Mouse (Mus musculus): ENCODE data around the gene Drg1. TPM values are rescaled to one million over a fixed set of nuclear protein-coding genes. Genes with fewer than 3 reads are reported as not detected.
A peak's percentile ranks its signal among the peaks of the same experiment; 100 is the strongest.

Gene Drg1
- polyA plus RNA-seq (2014; fragmentation: Nextera tagmentation; extraction: Ambion mirVana), result 200 and 211 TPM in 2 replicates

- Histone ChIP-seq H3K4me2 (replicated peaks; ENCODE audit: low read depth, low read length) (peak within 1 kb of the TSS; percentile 74), H3K27me3 (ENCODE audit: control insufficient read depth, insufficient read depth, low read length) (no peaks in the 10 kb centered on the region), H3K9me3 (ENCODE audit: control insufficient read depth, low read depth, low read length) (no peaks in the 10 kb centered on the region), H3K36me3 (ENCODE audit: control insufficient read depth, insufficient read depth, low read length) (peaks cover 26% of the 10 kb centered on the region), H3K9ac (replicated peaks; ENCODE audit: low read depth, low read length) (peak within 1 kb of the TSS; percentile 98), H3K4me1 (ENCODE audit: control insufficient read depth, insufficient read depth, low read length) (peaks cover 10% of the 10 kb centered on the region), H3K27ac (ENCODE audit: low read length) (peak within 1 kb of the TSS; percentile 95), H3K4me3 (ENCODE audit: low read depth, low read length) (peak within 1 kb of the TSS; percentile 99)
- under 1% methylated on average over 66 of the region's 72 CpGs for WGBS
- ATAC-seq (ENCODE audit: insufficient number of reproducible peaks, insufficient read depth, low FRiP score, low read depth), result peak; percentile 99
Measured at GRCm38 (mm10) chr11:3266079-3266685, at the start of gene Drg1. Gene Drg1, minus strand, starts transcription at chr11:3266415.

- Histone ChIP-seq H3K9ac (replicated peaks; ENCODE audit: low read depth, low read length) (no peak overlapping the region), H3K36me3 (ENCODE audit: control insufficient read depth, insufficient read depth, low read length) (peaks cover 26% of the 10 kb centered on the region), H3K27ac (ENCODE audit: low read length) (no peak overlapping the region), H3K4me3 (ENCODE audit: low read depth, low read length) (no peak overlapping the region), H3K4me2 (replicated peaks; ENCODE audit: low read depth, low read length) (no peak overlapping the region), H3K9me3 (ENCODE audit: control insufficient read depth, low read depth, low read length) (0 out of 2 replicates have a peak, but pooled peaks cover 3% of the 10 kb centered on the region), H3K4me1 (ENCODE audit: control insufficient read depth, insufficient read depth, low read length) (no peaks in the 10 kb centered on the region; the same call in 1 of the 2 replicates), H3K27me3 (ENCODE audit: control insufficient read depth, insufficient read depth, low read length) (no peaks in the 10 kb centered on the region)
- ATAC-seq (ENCODE audit: insufficient number of reproducible peaks, insufficient read depth, low FRiP score, low read depth), result peak; percentile 60; the same call in 1 of the 2 replicates
- WGBS, result 33% methylated on average over 2 of the region's 2 CpGs
Measured at GRCm38 (mm10) chr11:3314148-3314547, 47.9 kb upstream of the Drg1 start.

GRCm38 (mm10) chr11:3313294-3313693 lies 47.1 kb upstream of the Drg1 start:
- H3K4me2 ChIP-seq (replicated peaks; ENCODE audit: low read depth, low read length), result no peak overlapping the region
- no peak for ATAC-seq (ENCODE audit: insufficient number of reproducible peaks, insufficient read depth, low FRiP score, low read depth)
- no peak overlapping the region for H3K4me3 ChIP-seq (ENCODE audit: low read depth, low read length)
- WGBS, result 89% methylated on average over 1 of the region's 1 CpGs
- H3K36me3 ChIP-seq (ENCODE audit: control insufficient read depth, insufficient read depth, low read length), result peaks cover 34% of the 10 kb centered on the region
- H3K9ac ChIP-seq (replicated peaks; ENCODE audit: low read depth, low read length), result no peak overlapping the region
- no peaks in the 10 kb centered on the region for H3K27me3 ChIP-seq (ENCODE audit: control insufficient read depth, insufficient read depth, low read length)
- H3K27ac ChIP-seq (ENCODE audit: low read length), result no peak overlapping the region
- no peaks in the 10 kb centered on the region; the same call in 1 of the 2 replicates for H3K4me1 ChIP-seq (ENCODE audit: control insufficient read depth, insufficient read depth, low read length)
- H3K9me3 ChIP-seq (ENCODE audit: control insufficient read depth, low read depth, low read length), result 0 out of 2 replicates have a peak, but pooled peaks cover 3% of the 10 kb centered on the region

GRCm38 (mm10) chr11:3311586-3312347 lies 45.6 kb upstream of the Drg1 start:
- 84% methylated on average over 9 of the region's 10 CpGs for WGBS
- no peak overlapping the region for H3K27ac ChIP-seq (ENCODE audit: low read length)

GRCm38 (mm10) chr11:3310789-3311585 lies 44.8 kb upstream of the Drg1 start:
- Histone ChIP-seq H3K27ac (ENCODE audit: low read length) (no peak overlapping the region), H3K9ac (replicated peaks; ENCODE audit: low read depth, low read length) (no peak overlapping the region), H3K4me1 (ENCODE audit: control insufficient read depth, insufficient read depth, low read length) (no peaks in the 10 kb centered on the region; the same call in 1 of the 2 replicates), H3K36me3 (ENCODE audit: control insufficient read depth, insufficient read depth, low read length) (peaks cover 57% of the 10 kb centered on the region), H3K9me3 (ENCODE audit: control insufficient read depth, low read depth, low read length) (no peaks in the 10 kb centered on the region), H3K27me3 (ENCODE audit: control insufficient read depth, insufficient read depth, low read length) (no peaks in the 10 kb centered on the region), H3K4me3 (ENCODE audit: low read depth, low read length) (no peak overlapping the region), H3K4me2 (replicated peaks; ENCODE audit: low read depth, low read length) (no peak overlapping the region)
- 86% methylated on average over 9 of the region's 10 CpGs for WGBS
- ATAC-seq (ENCODE audit: insufficient number of reproducible peaks, insufficient read depth, low FRiP score, low read depth), result no peak

More at GRCm38 (mm10) chr11:3311586-3312347, 45.6 kb upstream of the Drg1 start:
- H3K4me2 ChIP-seq (replicated peaks; ENCODE audit: low read depth, low read length), result no peak overlapping the region
- no peak overlapping the region for H3K9ac ChIP-seq (replicated peaks; ENCODE audit: low read depth, low read length)
- H3K4me1 ChIP-seq (ENCODE audit: control insufficient read depth, insufficient read depth, low read length), result no peaks in the 10 kb centered on the region; the same call in 1 of the 2 replicates
- ATAC-seq (ENCODE audit: insufficient number of reproducible peaks, insufficient read depth, low FRiP score, low read depth), result no peak
- no peaks in the 10 kb centered on the region for H3K27me3 ChIP-seq (ENCODE audit: control insufficient read depth, insufficient read depth, low read length)
- no peaks in the 10 kb centered on the region for H3K9me3 ChIP-seq (ENCODE audit: control insufficient read depth, low read depth, low read length)
- peaks cover 50% of the 10 kb centered on the region for H3K36me3 ChIP-seq (ENCODE audit: control insufficient read depth, insufficient read depth, low read length)
- no peak overlapping the region for H3K4me3 ChIP-seq (ENCODE audit: low read depth, low read length)

GRCm38 (mm10) chr11:3309884-3310283 lies 43.7 kb upstream of the Drg1 start:
- Histone ChIP-seq H3K36me3 (ENCODE audit: control insufficient read depth, insufficient read depth, low read length) (peaks cover 64% of the 10 kb centered on the region), H3K4me3 (ENCODE audit: low read depth, low read length) (no peak overlapping the region), H3K27ac (ENCODE audit: low read length) (no peak overlapping the region), H3K4me1 (ENCODE audit: control insufficient read depth, insufficient read depth, low read length) (no peaks in the 10 kb centered on the region; the same call in 1 of the 2 replicates), H3K9me3 (ENCODE audit: control insufficient read depth, low read depth, low read length) (no peaks in the 10 kb centered on the region), H3K27me3 (ENCODE audit: control insufficient read depth, insufficient read depth, low read length) (no peaks in the 10 kb centered on the region), H3K4me2 (replicated peaks; ENCODE audit: low read depth, low read length) (no peak overlapping the region), H3K9ac (replicated peaks; ENCODE audit: low read depth, low read length) (no peak overlapping the region)
- no peak for ATAC-seq (ENCODE audit: insufficient number of reproducible peaks, insufficient read depth, low FRiP score, low read depth)
- WGBS, result 85% methylated on average over 4 of the region's 4 CpGs

- H3K36me3 ChIP-seq (ENCODE audit: control insufficient read depth, insufficient read depth, low read length), result peaks cover 81% of the 10 kb centered on the region
Measured at GRCm38 (mm10) chr11:3307875-3308274, 41.7 kb upstream of the Drg1 start.

GRCm38 (mm10) chr11:3305821-3306220 lies 39.6 kb upstream of the Drg1 start:
- Histone ChIP-seq H3K4me2 (replicated peaks; ENCODE audit: low read depth, low read length) (no peak overlapping the region), H3K9me3 (ENCODE audit: control insufficient read depth, low read depth, low read length) (no peaks in the 10 kb centered on the region), H3K4me1 (ENCODE audit: control insufficient read depth, insufficient read depth, low read length) (peaks cover 6% of the 10 kb centered on the region; the same call in 1 of the 2 replicates), H3K36me3 (ENCODE audit: control insufficient read depth, insufficient read depth, low read length) (peaks cover 92% of the 10 kb centered on the region), H3K27me3 (ENCODE audit: control insufficient read depth, insufficient read depth, low read length) (no peaks in the 10 kb centered on the region), H3K9ac (replicated peaks; ENCODE audit: low read depth, low read length) (no peak overlapping the region), H3K27ac (ENCODE audit: low read length) (no peak overlapping the region), H3K4me3 (ENCODE audit: low read depth, low read length) (no peak overlapping the region)
- no peak for ATAC-seq (ENCODE audit: insufficient number of reproducible peaks, insufficient read depth, low FRiP score, low read depth)
- 93% methylated on average over 4 of the region's 4 CpGs for WGBS

More at GRCm38 (mm10) chr11:3307875-3308274, 41.7 kb upstream of the Drg1 start:
- no peak overlapping the region for H3K4me2 ChIP-seq (replicated peaks; ENCODE audit: low read depth, low read length)
- no peak for ATAC-seq (ENCODE audit: insufficient number of reproducible peaks, insufficient read depth, low FRiP score, low read depth)
- H3K4me1 ChIP-seq (ENCODE audit: control insufficient read depth, insufficient read depth, low read length), result peaks cover 2% of the 10 kb centered on the region; the same call in 1 of the 2 replicates
- no peaks in the 10 kb centered on the region for H3K27me3 ChIP-seq (ENCODE audit: control insufficient read depth, insufficient read depth, low read length)
- H3K4me3 ChIP-seq (ENCODE audit: low read depth, low read length), result no peak overlapping the region
- no peak overlapping the region for H3K9ac ChIP-seq (replicated peaks; ENCODE audit: low read depth, low read length)
- H3K27ac ChIP-seq (ENCODE audit: low read length), result no peak overlapping the region
- no peaks in the 10 kb centered on the region for H3K9me3 ChIP-seq (ENCODE audit: control insufficient read depth, low read depth, low read length)
- 93% methylated on average over 3 of the region's 3 CpGs for WGBS
